Mouse (Mus musculus): ENCODE results near the gene Rbm24.
A peak's percentile ranks its signal among the peaks of the same experiment; 100 is the strongest.

Gene Rbm24

DNA sequence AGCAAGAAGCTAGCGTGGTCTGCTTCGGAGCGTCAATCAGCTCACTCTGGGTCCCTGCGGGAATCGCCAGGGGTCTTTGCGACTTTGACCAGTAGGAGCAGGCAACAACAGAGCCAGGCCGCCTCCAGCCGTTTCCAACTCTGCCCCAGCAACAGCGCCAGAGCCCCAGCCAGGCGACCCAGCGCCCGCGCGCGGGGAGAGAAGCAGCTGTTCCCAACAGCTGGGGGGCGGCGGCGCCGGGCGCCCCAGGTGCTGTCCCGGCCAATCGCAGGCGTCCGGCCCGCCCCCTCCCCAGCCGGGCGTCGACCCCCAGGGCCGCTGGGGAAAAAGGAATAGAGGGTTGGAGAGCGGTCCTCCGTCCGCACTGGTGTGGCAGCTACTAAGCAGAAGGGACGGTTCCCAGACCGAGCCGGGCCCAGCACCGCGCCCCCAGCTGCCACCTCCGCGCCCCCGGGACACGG lies at the start of gene Rbm24:
Gene Rbm24 (plus strand): TSS at position 294 of the 461 bp plus-strand sequence.
- peak; percentile 44 for DNase-seq (ENCODE audit: low read depth, low spot score)

DNA sequence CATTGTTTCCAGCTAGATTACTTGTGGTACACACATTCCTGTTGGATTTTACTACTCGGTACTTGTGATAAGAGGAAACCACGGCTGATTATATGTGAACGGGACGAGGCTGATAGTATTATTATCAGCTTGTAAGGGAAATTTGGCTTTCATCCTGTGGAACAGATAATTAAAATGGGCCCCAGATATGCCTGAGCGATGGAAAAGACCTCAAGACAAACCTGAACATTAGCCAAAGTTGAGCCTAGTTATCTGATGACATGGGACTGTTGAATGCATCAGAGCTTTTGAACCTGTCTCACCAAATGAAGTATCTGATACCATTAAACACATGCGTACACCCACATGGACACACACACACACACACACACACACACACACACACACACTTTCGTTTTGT lies 45.4 kb upstream of the Rbm24 start:
- no peak for DNase-seq (ENCODE audit: low read depth, low spot score)

- no peak for DNase-seq (ENCODE audit: low read depth, low spot score)
These were observed 42.9 kb upstream of the Rbm24 start for GRCm38 (mm10) chr13:46375371-46375770.

DNA sequence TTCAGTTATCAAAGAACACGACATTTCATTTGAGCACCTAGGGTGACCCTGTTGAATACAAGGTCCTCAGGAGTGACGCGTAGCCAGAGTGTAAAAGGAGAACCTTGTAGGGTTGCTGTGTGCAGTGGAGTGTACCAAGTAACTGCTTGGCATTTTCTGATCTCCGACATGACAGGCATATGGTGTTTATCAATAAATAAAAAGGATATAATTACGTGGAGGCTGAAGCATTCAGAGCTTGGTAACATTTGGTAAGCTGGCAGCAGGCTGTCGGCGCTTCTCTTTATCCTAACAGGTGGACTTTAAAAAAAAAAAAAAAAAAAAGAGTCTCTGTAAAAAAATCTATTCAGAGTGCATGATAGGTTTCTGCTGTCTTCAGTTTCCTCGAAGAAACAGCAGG lies 30.8 kb upstream of the Rbm24 start:
- no peak for DNase-seq (ENCODE audit: low read depth, low spot score)

- no peak for DNase-seq (ENCODE audit: low read depth, low spot score)
These were observed 26.6 kb upstream of the Rbm24 start for GRCm38 (mm10) chr13:46391654-46392053.

DNA sequence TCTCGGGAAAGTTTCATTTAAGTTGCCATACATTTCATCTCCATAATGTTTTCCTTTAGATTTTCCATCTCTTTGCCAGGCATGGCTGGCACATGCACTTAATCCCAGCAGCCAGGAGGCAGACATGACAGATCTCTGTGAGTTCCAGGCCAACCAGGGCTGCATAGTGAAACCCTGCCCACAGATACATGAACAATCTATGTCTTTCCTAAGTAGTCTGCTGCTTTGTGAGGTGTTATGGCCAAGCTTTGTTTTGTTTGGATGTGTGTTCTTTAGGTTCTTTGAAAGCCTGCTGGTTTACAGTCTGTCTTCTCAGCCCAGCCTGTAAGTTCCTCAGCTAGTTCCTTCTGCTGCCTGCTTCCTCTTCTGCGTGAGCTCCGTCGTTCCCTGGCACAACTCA lies 25.3 kb upstream of the Rbm24 start:
- DNase-seq (ENCODE audit: low read depth, low spot score): no peak

DNA sequence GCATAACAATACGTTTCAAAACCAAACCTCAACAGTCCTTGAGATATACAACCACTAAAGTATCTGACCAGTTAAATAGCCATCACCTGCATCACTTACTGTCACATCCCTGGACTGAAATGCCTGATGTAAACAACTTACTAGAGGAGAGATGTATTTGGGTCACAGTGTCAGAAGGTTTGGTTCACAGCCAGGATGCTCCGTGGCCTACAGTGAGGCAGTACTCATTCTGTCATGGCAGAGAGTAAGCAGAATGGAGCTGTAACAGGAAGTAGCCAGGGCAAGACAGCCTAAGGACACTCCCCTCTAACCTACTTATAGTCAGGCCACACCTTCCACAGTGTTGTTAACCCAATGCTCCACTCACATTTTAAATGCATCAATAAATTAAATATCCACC lies 24.3 kb upstream of the Rbm24 start:
- DNase-seq (ENCODE audit: low read depth, low spot score): no peak

GRCm38 (mm10) chr13:46397235-46397634 lies 21.0 kb upstream of the Rbm24 start:
- DNase-seq (ENCODE audit: low read depth, low spot score): no peak

- no peak for DNase-seq (ENCODE audit: low read depth, low spot score)
These were observed 11.1 kb upstream of the Rbm24 start for GRCm38 (mm10) chr13:46407151-46407550.

DNA sequence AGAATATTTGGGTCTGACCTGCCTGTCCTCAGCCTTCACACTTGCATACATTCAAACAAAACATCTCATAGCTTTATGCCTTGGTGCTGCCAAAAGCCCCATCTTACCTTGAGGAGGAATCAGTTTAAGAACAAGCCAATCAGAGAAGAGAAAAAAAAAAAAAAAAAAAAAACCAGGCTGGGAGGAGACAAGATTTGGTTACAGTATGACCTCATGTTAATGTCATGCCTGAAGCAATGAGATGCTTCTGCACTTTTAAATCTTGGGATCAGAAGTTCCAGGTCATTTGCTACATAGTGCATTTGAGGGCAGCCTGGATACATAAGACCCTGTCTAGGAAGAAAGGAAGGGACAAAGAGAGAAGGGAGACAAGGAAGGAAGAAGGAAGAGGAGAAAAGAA lies 6.0 kb upstream of the Rbm24 start:
- no peak for DNase-seq (ENCODE audit: low read depth, low spot score)

DNA sequence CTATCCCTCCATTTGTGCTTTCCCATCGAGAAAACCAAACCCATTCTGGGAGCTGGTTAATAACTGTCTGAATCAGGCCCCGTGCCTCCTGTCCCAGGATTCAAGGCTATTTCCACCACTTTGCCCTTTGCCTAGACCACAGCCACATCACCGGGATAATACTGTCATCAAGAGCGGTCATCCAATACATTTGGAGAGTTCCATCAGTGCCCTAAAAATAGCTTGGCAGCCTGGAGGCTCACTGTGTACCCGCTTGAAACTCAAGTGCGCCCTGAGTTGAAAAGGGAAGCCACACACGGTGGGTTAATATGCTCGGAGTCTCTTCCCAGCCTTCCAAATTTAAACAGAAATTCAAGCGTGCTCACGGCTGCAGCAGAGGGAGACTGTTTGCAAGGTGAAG lies 4.6 kb upstream of the Rbm24 start:
- DNase-seq (ENCODE audit: low read depth, low spot score): no peak

DNA sequence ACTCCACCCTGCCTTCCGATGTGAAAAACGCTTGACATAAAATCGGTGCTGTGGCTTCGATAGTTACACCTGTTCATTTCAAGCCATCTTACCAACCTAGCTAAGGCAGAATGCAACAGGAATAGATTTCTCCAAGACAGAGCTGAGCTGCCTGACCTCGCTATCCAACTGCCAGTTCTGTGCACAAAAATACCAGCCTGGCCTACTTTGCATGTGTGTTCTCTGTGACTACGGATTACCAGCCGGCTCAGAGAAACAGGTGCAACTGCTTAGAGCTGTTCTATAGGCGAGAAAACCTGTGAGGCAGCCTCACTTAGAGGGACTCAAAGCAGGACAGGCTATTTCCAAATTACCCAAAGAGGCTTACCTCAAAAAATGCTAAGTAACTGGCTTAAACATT lies 4.2 kb upstream of the Rbm24 start:
- DNase-seq (ENCODE audit: low read depth, low spot score): no peak

GRCm38 (mm10) chr13:46416021-46416420 lies 2.2 kb upstream of the Rbm24 start:
- no peak for DNase-seq (ENCODE audit: low read depth, low spot score)

GRCm38 (mm10) chr13:46417594-46417993 lies 640 bp upstream of the Rbm24 start:
- DNase-seq (ENCODE audit: low read depth, low spot score): no peak

DNA sequence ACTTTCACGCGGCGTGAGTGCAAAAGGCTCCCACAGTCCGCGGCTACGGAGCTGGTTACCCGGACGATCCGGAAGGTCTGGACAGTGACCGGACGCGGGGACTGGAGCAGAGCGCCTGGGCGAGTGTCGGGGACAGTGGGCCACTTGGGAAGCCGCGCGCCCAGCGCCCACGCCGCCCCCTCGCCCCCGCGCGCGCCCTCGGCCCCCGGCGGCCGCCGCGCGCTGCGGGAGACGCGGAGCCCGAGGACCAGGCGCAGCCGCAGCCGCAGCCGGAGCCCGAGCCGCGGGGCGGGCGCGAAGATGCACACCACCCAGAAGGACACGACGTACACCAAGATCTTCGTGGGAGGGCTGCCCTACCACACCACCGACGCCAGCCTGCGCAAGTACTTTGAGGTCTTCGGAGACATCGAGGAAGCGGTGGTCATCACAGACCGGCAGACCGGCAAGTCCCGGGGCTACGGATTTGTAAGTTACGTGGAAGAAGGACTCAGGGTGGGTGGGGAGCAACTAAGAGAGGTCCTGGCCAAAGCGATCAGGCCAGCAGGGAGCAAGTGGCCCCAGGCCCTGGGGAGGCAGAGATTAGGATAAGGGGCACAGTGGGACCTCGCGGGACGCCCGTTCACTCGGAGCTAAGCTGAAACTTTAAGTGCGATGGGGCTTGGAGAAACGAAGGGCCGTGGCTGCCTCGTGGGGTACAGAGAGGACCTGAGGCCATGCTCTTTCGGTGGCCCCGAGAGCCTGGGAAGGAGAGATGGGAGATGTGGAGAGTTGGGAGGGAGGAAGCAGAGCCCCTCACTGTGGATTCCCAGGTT lies 704 bp downstream of the Rbm24 start:
- no peak for DNase-seq (ENCODE audit: low read depth, low spot score)

GRCm38 (mm10) chr13:46419648-46420047 lies 1.4 kb downstream of the Rbm24 start:
- DNase-seq (ENCODE audit: low read depth, low spot score): no peak

DNA sequence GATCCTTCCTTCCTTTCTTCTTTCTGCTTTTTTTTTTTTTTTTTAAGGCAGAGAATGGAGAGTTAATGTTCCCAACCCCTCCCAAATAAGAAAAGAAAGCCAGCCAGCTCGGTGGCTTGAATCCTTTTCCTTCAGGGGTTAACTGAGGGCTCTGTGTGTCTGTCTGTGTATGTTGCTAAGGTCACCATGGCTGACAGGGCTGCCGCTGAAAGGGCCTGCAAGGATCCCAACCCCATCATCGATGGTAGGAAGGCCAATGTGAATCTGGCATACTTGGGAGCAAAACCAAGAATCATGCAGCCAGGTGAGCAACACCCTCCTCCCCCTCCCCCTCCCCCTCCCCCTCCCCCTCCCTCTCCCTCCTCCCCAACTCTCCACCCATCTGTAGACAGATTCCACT lies 1.9 kb downstream of the Rbm24 start:
- no peak for DNase-seq (ENCODE audit: low read depth, low spot score)

- no peak for DNase-seq (ENCODE audit: low read depth, low spot score)
These were observed 5.6 kb downstream of the Rbm24 start for GRCm38 (mm10) chr13:46423805-46424204.

DNA sequence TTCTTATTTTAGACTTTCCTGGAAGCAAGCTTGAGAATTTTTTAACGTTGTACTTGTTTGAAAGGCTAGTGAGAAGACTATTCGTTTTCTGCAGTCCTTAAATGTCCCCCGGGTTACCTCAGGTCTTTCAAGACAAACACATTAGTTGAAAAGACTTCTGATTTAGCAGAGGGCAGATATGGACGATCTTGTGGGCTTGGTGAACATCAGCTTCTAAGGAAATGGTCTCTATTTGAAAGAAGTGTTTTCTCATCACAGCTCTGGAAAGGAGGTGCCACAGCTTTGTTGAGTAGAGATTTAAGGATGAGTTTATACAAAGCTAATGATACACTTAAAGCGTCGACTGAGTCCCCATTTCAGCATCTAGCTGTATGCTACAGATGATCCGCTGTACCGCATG lies 6.1 kb downstream of the Rbm24 start:
- DNase-seq (ENCODE audit: low read depth, low spot score): no peak

DNA sequence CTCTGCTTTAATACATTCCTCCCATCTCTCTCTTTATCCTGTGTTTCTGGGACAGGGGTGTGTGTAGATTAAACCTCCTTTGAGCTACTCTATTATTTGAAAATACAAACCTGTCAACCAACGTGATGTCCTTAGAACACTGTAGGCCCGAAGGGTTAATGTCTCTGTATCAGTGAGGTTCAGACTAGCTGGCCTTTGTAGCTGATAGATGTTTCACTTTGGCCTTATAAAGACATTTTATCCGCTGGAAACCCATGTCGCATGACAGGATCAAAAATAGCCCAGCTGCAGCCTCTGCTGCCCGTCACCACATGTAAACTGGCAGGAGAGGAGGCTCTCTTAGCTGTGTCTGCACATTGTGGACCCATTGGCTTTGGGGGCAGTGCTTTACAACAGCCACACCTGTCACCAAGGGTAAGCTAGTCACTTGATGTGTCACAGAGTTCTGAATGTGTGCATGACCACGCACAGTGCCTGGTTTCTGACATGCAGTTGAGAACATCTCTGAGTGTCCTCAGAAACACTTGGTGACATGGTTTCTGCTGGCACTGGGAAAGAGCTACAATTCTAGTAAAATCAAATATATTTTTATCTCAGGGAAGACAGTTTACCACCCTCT lies 8.5 kb downstream of the Rbm24 start:
- no peak for DNase-seq (ENCODE audit: low read depth, low spot score)

- DNase-seq (ENCODE audit: low read depth, low spot score): no peak
These were observed 10.7 kb downstream of the Rbm24 start for GRCm38 (mm10) chr13:46428964-46429363.

DNA sequence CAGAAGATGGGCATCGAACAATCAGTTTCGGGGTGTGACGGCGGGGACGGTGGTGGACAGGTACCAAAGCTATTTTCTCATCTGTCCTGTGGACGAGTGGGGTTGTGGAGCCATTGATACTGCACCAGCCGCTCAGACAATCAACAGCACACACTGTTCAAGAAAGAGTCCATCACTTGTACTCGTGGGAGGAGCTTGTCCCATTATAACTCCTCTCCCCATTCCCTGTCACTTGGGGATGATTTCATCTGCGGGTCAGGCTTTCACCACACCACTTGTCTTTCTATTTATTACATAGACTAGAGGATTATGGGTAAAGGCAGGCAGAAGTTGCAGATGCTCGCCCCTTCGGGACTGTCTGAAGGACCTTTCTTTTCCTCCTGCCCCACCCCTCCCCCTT lies 11.6 kb downstream of the Rbm24 start:
- no peak for DNase-seq (ENCODE audit: low read depth, low spot score)

DNA sequence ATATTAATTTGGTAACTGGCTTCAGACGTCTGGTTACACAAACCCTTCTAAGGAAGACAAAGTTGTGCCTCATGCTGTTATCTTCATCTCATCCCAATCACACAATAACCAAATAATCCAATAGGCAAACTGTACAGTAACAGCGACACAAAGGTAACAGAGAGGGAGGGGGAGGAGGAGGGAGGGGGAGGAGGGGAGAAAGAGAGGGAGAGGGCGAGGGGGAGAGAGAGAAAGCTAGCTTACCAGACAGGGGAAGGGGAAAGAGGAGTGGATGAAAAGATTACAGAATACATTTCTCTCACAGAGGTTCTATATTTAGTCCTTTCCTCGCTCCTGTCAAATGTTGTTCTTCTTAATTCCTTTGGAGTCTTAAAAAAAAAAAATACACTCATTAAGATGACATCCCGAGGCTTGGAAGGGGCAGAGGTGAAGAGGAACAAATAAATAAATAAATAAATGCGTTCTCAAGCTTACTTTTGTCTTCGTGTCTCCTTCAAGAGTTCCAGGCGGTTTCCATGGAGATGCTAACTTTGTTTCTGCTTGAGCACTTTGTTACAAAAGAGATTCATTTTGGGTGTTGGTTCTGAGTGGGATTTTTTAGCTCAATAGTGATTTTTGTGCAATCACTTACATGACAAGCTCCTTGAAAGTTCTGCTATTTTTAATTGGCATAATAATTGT lies 15.8 kb downstream of the Rbm24 start:
- no peak for DNase-seq (ENCODE audit: low read depth, low spot score)

Data from embryo, embryonic 11.5 days (tissue).